Mouse (Mus musculus) lung, postnatal 4 days (tissue): ENCODE data around the gene Wdr35.

Experiments used
- DNase-seq, 2 experiments: peaks; one replicate each; pipeline ENCODE4 v3.0.0; 2021

Wdr35 gene

GRCm38 (mm10) chr12:9053345-9053744 lies 79.7 kb downstream of the Wdr35 start:
- peak in 1 of 2 experiments; percentile 20 for DNase-seq

- peak in 1 of 2 experiments; percentile 21 for DNase-seq
These were observed 80.3 kb downstream of the Wdr35 start for GRCm38 (mm10) chr12:9054012-9054411.

GRCm38 (mm10) chr12:9055269-9055668 lies 81.6 kb downstream of the Wdr35 start:
- DNase-seq, result no peak

GRCm38 (mm10) chr12:9059502-9059901 lies 85.8 kb downstream of the Wdr35 start:
- no peak for DNase-seq

- DNase-seq, result no peak
These were observed 86.3 kb downstream of the Wdr35 start for GRCm38 (mm10) chr12:9059965-9060364.

GRCm38 (mm10) chr12:9063611-9064010 lies 89.9 kb downstream of the Wdr35 start:
- DNase-seq, result peak; percentile 13 to 44

- no peak for DNase-seq
These were observed 97.4 kb downstream of the Wdr35 start for GRCm38 (mm10) chr12:9071058-9071457.

GRCm38 (mm10) chr12:9071493-9071892 lies 97.8 kb downstream of the Wdr35 start:
- no peak for DNase-seq

GRCm38 (mm10) chr12:9077554-9078125 lies 103.9 kb downstream of the Wdr35 start:
- peak in 1 of 2 experiments; percentile 32 for DNase-seq
